Mouse (Mus musculus) midbrain, embryonic 13.5 days (tissue): ENCODE measurements at regions not wholly inside any gene's neighbourhood (a gene's known extent, or its start where the extent isn't known, plus 50 kb on each side); places are given as distances from the start of the nearest gene placed in this dataset.

Source experiments
- ATAC-seq: fragments of 200-750 bp; cut with Nextera tagmentation; 2 replicates; pipeline ENCODE4 v1.8.0; 2017; ENCODE audit warnings: mild to moderate bottlenecking, moderate TSS enrichment, moderate library complexity
- H3K27ac ChIP-seq: fragments of 300-500 bp; sonication (generic); 2 replicates; pipeline ENCODE4 v1.5.1; 2015; ENCODE audit warnings: inconsistent platforms, mild to moderate bottlenecking, moderate library complexity
- H3K27me3 ChIP-seq: fragments of 300-500 bp; sonication (generic); 2 replicates; pipeline ENCODE4 v1.6.1; 2015; ENCODE audit warnings: mild to moderate bottlenecking, inconsistent platforms
- H3K36me3 ChIP-seq: fragments of 300-500 bp; sonication (generic); 2 replicates; pipeline ENCODE4 v1.6.1; 2015; ENCODE audit warnings: mild to moderate bottlenecking, inconsistent platforms
- H3K4me1 ChIP-seq: fragments of 300-500 bp; sonication (generic); replicated peaks from 2 replicates; pipeline ENCODE4 v1.6.1; 2015; ENCODE audit warnings: inconsistent platforms
- H3K4me2 ChIP-seq: fragments of 300-500 bp; sonication (generic); replicated peaks from 2 replicates; pipeline ENCODE4 v1.6.1; 2015; ENCODE audit warnings: moderate library complexity, mild to moderate bottlenecking, inconsistent platforms
- H3K4me3 ChIP-seq: fragments of 300-500 bp; sonication (generic); replicated peaks from 2 replicates; pipeline ENCODE4 v1.5.1; 2015; ENCODE audit warnings: mild to moderate bottlenecking, inconsistent platforms
- H3K9ac ChIP-seq: fragments of 300-500 bp; sonication (generic); replicated peaks from 2 replicates; pipeline ENCODE4 v1.6.1; 2015; ENCODE audit warnings: mild to moderate bottlenecking, inconsistent platforms
- H3K9me3 ChIP-seq: fragments of 300-500 bp; sonication (generic); 2 replicates; pipeline ENCODE4 v1.6.1; 2016; ENCODE audit warnings: mild to moderate bottlenecking, inconsistent platforms
- WGBS: fragments of 180-500 bp; shearing (Covaris S2); methylation state at CpG from one replicate; pipeline ENCODE4 v1.1.7; 2015; 5-methylcytosine and 5-hydroxymethylcytosine counted together

DNA sequence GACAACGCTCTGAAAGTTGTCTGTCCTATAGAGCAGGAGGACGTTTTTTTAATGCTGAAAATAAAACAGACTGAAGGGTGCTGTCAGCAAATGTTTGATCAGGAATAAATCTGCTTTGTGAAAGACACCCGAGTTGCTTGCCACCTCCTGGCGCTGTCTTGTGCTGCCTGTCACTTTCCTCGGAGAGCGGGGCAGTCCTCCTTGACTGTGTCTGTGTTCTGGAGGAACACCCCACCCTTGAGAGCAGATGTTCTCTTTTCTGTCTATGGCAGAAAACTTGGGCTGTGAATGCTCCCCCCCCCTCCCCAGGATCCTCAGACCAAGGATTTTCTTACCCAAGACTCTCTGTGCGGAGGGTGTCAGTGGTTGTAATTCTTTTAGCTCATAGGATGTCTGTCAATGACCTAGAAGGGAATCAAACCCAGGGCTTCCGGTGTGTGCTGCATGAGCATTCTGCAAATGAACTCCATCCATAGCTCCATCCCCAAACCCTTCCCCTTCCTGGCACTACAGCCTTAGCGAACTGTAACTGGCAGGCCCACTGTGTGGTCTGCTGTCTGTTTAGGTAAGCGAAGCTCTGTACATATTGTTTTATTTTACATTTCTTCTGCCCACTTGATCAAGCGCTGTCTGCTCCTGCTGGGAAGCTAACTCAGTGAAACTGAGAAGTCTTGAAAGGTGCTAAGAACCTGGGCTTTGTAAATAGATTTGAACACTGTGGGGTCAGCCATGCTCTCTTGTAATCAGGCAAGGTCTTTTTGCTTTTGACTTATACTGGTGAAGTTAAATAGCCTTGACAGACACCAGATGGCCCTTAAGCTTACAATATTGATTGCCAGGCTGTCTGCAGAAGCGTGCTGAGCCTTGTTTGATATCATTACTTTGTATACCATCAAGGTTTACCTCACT lies 53.0 kb upstream of the Bach1 start:
- Histone ChIP-seq H3K4me2 (no peak overlapping the region), H3K4me1 (peaks cover 13% of the 10 kb centered on the region; the same call in 1 of the 2 replicates), H3K27ac (no peak overlapping the region), H3K27me3 (no peaks in the 10 kb centered on the region), H3K9me3 (no peaks in the 10 kb centered on the region), H3K4me3 (no peak overlapping the region), H3K9ac (no peak overlapping the region), H3K36me3 (no peaks in the 10 kb centered on the region)
- ATAC-seq = peak; percentile 55
- 64% methylated on average over 12 of the region's 12 CpGs for WGBS

DNA sequence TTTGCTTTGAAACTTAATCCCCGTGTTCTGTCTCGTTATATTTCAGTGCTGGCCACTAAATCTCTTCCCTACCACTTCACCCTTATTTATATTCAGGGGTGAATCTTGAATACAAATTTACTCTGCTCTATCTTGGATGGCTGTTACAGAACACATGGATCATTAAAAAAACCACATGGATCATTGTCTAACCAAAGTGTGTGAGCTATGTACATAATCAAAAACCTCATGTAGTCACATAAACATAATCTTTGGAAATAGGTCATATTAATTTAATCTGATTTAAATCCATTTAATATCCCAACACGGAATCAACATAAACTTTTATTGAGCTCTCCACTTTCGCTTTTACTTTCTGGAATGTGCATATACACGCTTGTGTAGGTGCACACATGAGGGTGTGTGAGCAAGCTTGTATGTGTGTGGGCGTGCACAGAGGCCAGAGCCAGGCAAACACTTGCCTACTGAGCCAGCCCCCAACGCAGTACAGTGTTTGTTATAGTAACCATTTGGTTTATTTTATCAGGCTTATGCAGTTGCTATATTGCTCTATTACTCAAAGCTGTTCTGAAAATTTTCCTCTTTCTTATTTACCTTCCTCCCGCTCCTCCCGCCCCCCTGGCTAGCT lies 52.2 kb upstream of the Bach1 start:
- no peaks in the 10 kb centered on the region for H3K36me3 ChIP-seq
- peaks cover 13% of the 10 kb centered on the region; the same call in 1 of the 2 replicates for H3K4me1 ChIP-seq
- ATAC-seq = no peak; the same call in 1 of the 2 replicates
- no peak overlapping the region for H3K4me2 ChIP-seq
- no peak overlapping the region for H3K27ac ChIP-seq
- no peaks in the 10 kb centered on the region for H3K9me3 ChIP-seq
- 76% methylated on average over 9 of the region's 9 CpGs for WGBS
- no peak overlapping the region for H3K4me3 ChIP-seq
- no peak overlapping the region for H3K9ac ChIP-seq
- no peaks in the 10 kb centered on the region for H3K27me3 ChIP-seq
